Mouse (Mus musculus): ENCODE data around the gene Plin2. TPM values are rescaled to one million over a fixed set of nuclear protein-coding genes. Genes with fewer than 3 reads are reported as not detected.
A peak's percentile ranks its signal among the peaks of the same experiment; 100 is the strongest.
"Not testable (repeated sequence)": the region's sequence is repeated elsewhere in the genome, so short reads cannot be mapped to it uniquely, and the experiment has no call there.

Plin2 gene
- polyA plus RNA-seq, 1 experiment from 2014 or later = 2,111 TPM

DNA sequence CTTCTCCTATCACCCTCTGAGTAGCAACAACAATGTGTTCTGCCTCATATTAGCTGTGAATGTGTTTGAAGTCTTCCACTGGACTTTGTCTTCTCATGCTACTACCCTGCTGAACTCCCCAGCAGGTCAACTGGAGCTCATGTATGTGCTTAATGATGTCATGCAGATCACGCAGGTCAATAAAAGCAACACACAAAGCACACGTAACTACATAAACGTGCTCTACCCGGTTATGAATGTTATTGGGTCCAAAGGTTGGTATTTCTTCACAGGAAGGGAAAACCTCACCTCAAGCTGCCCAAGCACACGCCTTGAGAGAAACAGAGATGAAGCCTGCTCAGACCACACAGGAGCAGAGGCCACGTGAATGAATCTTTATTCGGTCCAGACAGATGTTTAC, 43.4 kb downstream of the Plin2 start:
- 96% methylated on average over 7 of the region's 7 CpGs for WGBS (ENCODE audit: missing documents)
- H3K4me3 ChIP-seq (ENCODE audit: inconsistent target); H3K36me3 ChIP-seq (ENCODE audit: inconsistent target); H3K79me2 ChIP-seq (ENCODE audit: inconsistent target); H3K27ac ChIP-seq: not testable (repeated sequence)

DNA sequence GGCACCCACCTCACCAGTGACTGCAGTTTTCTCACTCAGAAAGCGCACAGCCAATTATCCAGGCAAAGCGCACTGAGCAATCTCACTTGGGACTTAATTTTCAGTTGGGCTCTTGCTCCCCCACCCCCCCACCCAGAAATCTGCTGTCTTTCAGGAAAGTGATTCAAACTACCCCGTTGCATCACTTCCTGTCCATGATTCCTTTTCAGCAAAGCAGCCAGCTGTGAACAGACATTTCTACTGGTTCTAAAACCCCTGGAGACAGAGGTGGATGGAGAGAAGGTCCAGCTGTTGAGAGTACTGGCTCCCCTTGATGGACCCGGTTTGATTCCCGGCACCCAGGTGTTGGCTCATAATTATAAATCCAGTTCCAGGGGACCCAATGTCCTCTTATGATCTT, 44.4 kb downstream of the Plin2 start:
- Histone ChIP-seq H3K27ac (peak overlapping the region; percentile 24; the same call in 1 of the 2 replicates), H3K4me3 (ENCODE audit: inconsistent target) (no peak overlapping the region), H3K79me2 (ENCODE audit: inconsistent target) (no peaks in the 10 kb centered on the region), H3K36me3 (ENCODE audit: inconsistent target) (no peaks in the 10 kb centered on the region)
- WGBS (ENCODE audit: missing documents) = 51% methylated on average over 5 of the region's 5 CpGs

DNA sequence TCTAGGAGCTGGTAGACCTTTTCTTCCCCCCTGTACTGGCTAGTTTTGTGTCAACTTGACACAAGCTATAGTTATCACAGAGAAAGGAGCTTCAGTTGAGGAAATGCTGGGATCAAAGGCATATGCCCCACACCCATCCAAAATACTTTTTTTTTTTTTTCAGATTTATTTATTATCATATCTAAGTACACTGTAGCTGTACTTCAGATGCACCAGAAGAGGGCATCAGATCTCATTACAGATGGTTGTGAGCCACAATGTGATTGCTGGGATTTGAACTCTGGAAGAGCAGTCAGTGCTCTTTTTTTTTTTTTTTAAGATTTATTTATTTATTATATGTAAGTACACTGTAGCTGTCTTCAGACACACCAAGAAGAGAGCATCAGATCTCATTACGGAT, 47.3 kb downstream of the Plin2 start:
- H3K36me3 ChIP-seq (ENCODE audit: inconsistent target); H3K79me2 ChIP-seq (ENCODE audit: inconsistent target); H3K27ac ChIP-seq; H3K4me3 ChIP-seq (ENCODE audit: inconsistent target): not testable (repeated sequence)
- 88% methylated on average over 1 of the region's 1 CpGs for WGBS (ENCODE audit: missing documents)

DNA sequence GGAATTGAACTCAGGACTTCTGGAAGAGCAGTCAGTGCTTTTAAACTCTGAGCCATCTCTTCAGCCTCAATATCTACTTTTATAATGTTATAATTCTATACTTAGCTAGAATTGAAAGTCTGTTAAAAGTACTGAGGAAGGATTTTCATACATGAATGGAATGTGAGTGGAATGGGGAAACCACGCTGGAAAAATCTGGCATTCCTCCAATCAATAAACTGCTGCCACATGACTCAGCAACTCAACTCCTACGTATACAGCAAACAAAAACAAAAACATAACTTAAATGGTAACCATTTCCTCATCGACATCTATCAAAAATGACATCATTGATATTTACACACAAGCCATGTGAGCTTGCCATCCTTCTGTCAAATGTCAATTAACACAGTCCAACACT, 47.7 kb downstream of the Plin2 start:
- H3K4me3 ChIP-seq (ENCODE audit: inconsistent target) = no peak overlapping the region

DNA sequence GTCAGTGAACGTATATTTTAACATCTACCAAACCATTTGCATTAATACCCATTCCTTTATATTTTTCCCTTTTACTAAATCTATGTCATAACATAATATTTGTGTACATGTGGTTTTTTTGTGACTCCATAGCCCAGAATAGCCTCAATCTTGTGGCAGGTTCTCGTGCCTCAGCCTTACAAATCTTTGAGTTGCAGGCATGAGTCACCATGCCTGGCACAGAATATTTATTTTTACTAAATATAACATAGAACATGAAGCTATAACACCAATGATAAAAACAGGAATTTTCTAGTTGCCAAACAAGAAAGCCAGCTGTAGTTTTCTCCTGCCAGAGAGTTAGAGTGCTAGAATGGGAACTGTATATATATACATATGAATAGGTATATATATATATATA, 49.4 kb downstream of the Plin2 start:
- H3K79me2 ChIP-seq (ENCODE audit: inconsistent target) = no peaks in the 10 kb centered on the region
- peak overlapping the region; percentile 21 for H3K27ac ChIP-seq
- 45% methylated on average over 2 of the region's 2 CpGs for WGBS (ENCODE audit: missing documents)

More for the DNA sequence above, 47.7 kb downstream of the Plin2 start:
- WGBS (ENCODE audit: missing documents) = 83% methylated on average over 3 of the region's 3 CpGs
- no peaks in the 10 kb centered on the region for H3K79me2 ChIP-seq (ENCODE audit: inconsistent target)
- H3K36me3 ChIP-seq (ENCODE audit: inconsistent target) = no peaks in the 10 kb centered on the region
- no peak overlapping the region for H3K27ac ChIP-seq

DNA sequence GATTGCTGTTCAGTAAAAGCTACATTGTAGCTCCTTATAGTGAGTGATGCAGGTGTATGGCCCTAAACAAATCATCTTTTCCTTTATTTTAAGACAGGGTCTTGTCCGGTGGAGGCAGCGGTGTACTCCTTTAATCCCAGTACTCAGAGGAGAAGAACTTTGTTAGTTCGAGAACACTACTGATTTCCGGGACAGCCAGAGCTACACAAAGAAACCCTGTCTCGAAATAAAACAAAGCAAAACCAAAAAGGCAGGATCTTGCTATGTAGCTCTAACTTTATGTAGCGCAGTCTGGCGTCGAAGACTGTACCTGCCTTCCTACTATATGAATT, 57.6 kb downstream of the Plin2 start:
- Histone ChIP-seq H3K79me2 (ENCODE audit: inconsistent target) (peaks cover 46% of the 10 kb centered on the region), H3K4me3 (ENCODE audit: inconsistent target) (peak overlapping the region; percentile 85), H3K36me3 (ENCODE audit: inconsistent target) (no peaks in the 10 kb centered on the region), H3K27ac (peak overlapping the region; percentile 67)
- WGBS (ENCODE audit: missing documents) = 38% methylated on average over 8 of the region's 8 CpGs

More for the DNA sequence above, 49.4 kb downstream of the Plin2 start:
- Histone ChIP-seq H3K4me3 (ENCODE audit: inconsistent target) (no peak overlapping the region), H3K36me3 (ENCODE audit: inconsistent target) (no peaks in the 10 kb centered on the region)

DNA sequence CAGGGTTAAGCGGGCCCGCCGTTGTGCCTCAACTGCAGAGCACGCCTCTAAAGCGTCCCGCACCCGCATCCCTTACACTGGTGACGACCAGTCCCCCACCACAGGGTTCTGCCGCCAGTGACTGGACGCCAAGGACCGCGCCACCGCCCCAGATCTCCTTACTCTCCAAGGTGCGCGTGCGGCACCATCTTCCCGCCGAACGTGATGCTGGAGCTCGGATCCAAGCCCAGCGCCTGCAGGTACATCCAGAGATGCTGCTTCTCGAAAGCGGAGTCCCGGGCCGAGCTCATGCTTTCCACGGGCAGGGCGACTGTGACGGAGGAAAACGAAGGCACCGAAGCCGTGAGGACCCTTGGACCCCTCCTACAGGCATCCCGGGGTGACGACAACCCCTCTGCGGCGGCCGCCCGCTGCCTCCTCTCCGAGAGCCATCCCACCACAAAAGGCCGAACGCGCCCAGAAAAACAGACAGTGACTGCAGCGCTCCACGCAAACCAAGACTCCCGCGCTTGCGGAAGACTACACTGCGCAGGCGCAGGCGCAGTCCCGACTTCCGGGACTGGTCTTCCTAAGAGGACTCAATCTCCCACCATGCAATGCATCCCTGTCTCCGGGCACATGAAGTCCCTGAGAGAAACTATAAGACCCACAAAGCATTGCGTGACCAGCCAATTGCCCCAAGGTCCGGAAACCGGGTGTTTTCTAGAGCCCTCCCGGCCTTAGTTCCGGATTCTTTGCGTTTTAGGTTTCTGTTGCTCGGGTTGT, 58.2 kb downstream of the Plin2 start, which contains the start of gene Haus6:
TSS of gene Haus6 (minus strand) at position 532 of the 765 bp plus-strand sequence.
- peak within 1 kb of the TSS; percentile 67 for H3K27ac ChIP-seq
- H3K79me2 ChIP-seq (ENCODE audit: inconsistent target) = peaks cover 52% of the 10 kb centered on the region
- 2% methylated on average over 59 of the region's 59 CpGs for WGBS (ENCODE audit: missing documents)

More for the DNA sequence above, 58.2 kb downstream of the Plin2 start, which contains the start of gene Haus6:
- Histone ChIP-seq H3K4me3 (ENCODE audit: inconsistent target) (peak within 1 kb of the TSS; percentile 85), H3K36me3 (ENCODE audit: inconsistent target) (no peaks in the 10 kb centered on the region)

Other genes starting within 250 kb of the Plin2 start
- gene Saxo1, start 111.7 kb downstream of the Plin2 start, polyA plus RNA-seq (2018) = not detected in 3 replicates
- 62.8 to 81.5 TPM (median 63.2 TPM) in 3 replicates for gene Rraga, start 94.4 kb downstream of the Plin2 start, polyA plus RNA-seq (2018)
- 2.5 to 7.6 TPM (median 3.5 TPM) in 3 replicates for gene Haus6, start 58.0 kb downstream of the Plin2 start, polyA plus RNA-seq (2018)
- 50.7 to 67.8 TPM (median 60.9 TPM) in 3 replicates for gene Dennd4c, start 78.5 kb upstream of the Plin2 start, polyA plus RNA-seq (2018)
- gene Rps6, start 187.4 kb upstream of the Plin2 start, polyA plus RNA-seq (2018) = 672 to 1,126 TPM (median 971 TPM) in 3 replicates
- gene Acer2, start 204.3 kb upstream of the Plin2 start, polyA plus RNA-seq (2018) = 0.43 to 1.2 TPM (median 0.88 TPM) in 3 replicates